Mouse (Mus musculus) hindbrain, embryonic 15.5 days (tissue): ENCODE results near the gene Usp43. TPM values are rescaled to one million over a fixed set of nuclear protein-coding genes. Genes with fewer than 3 reads are reported as not detected.

Source experiments
- polyA plus RNA-seq: library from polyadenylated mRNA; unstranded; fragments of >200 nt; fragmentation: Nextera tagmentation; extraction: Ambion mirVana; gene quantifications from 2 replicates; pipeline ENCODE4 v1.2.1, GENCODE M21; 2015

The Usp43 gene
- polyA plus RNA-seq, 1 experiment from 2014 or later = 0.97 TPM

Other genes with a start within 250 kb of the Usp43 start
- not detected in 2 replicates for gene Rcvrn, start 226.8 kb downstream of the Usp43 start, polyA plus RNA-seq
- gene Glp2r, start 151.0 kb downstream of the Usp43 start, polyA plus RNA-seq = 0.03 and 0.16 TPM in 2 replicates
- 0.13 TPM in 1 of 2 replicates, not detected in the other for gene Gsg1l2, start 147.5 kb downstream of the Usp43 start, polyA plus RNA-seq
- gene Dhrs7c, start 124.0 kb downstream of the Usp43 start, polyA plus RNA-seq = not detected in 2 replicates
- 4.1 and 7.1 TPM in 2 replicates for gene Cfap52, start 43.5 kb upstream of the Usp43 start, polyA plus RNA-seq
- gene Stx8, start 44.0 kb upstream of the Usp43 start, polyA plus RNA-seq = 58.0 and 59.5 TPM in 2 replicates